Mouse (Mus musculus): ENCODE results near the gene Fmo1.

The Fmo1 gene

DNA sequence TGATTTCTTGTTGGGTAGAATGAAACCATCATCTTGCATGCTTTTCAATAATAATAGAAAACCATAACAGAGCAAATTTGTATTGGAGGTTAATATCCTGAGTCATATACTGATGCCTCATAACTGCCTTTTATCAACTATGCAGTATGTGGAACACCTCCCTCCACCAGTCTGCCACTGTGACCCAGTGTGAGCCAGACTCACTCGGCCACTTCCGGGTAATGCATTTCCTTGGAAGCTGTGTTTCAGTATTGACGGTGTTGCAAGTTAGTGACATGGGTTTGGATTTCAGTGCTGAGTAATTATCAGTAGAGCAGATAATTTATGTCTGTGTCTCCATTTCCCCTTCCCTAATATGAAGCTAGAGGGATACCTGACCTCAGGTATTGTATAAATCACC lies 2.8 kb downstream of the Fmo1 start:
- DNase-seq (ENCODE audit: inconsistent age in 2 of 2, low spot score in 1 of 2), result peak in 1 of 2 experiments; percentile 75

GRCm38 (mm10) chr1:162862328-162862727 lies 4.1 kb downstream of the Fmo1 start:
- DNase-seq (ENCODE audit: inconsistent age in 2 of 2, low spot score in 1 of 2), result no peak

- peak in 1 of 2 experiments; percentile 83 for DNase-seq (ENCODE audit: inconsistent age in 2 of 2, low spot score in 1 of 2)
Observed at GRCm38 (mm10) chr1:162859996-162860605, 6.3 kb downstream of the Fmo1 start.

- DNase-seq (ENCODE audit: inconsistent age in 2 of 2, low spot score in 1 of 2), result peak in 1 of 2 experiments; percentile 63
Observed at GRCm38 (mm10) chr1:162859545-162859976, 6.8 kb downstream of the Fmo1 start.

DNA sequence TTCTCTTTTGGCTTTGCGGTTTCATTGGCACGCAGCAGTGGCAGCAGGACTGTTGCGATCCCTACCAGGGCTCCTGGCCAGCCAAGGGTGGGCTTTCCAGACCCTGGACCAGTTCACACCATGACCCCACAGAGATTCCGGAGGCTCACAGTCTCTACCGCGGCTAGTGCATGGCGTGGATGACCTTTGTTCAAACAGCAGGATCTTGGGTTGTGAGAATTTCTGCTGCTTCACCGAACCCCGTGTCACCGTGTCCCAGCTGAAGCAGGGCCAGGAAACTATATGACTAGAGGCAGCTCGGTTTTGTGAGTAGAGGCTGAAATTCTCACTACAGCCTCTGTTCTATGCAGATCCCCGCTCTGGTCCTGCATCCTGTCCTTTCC lies 7.7 kb downstream of the Fmo1 start:
- DNase-seq (ENCODE audit: inconsistent age in 2 of 2, low spot score in 1 of 2), result no peak

GRCm38 (mm10) chr1:162857766-162858747 lies 8.4 kb downstream of the Fmo1 start:
- no peak for DNase-seq (ENCODE audit: inconsistent age in 2 of 2, low spot score in 1 of 2)

DNA sequence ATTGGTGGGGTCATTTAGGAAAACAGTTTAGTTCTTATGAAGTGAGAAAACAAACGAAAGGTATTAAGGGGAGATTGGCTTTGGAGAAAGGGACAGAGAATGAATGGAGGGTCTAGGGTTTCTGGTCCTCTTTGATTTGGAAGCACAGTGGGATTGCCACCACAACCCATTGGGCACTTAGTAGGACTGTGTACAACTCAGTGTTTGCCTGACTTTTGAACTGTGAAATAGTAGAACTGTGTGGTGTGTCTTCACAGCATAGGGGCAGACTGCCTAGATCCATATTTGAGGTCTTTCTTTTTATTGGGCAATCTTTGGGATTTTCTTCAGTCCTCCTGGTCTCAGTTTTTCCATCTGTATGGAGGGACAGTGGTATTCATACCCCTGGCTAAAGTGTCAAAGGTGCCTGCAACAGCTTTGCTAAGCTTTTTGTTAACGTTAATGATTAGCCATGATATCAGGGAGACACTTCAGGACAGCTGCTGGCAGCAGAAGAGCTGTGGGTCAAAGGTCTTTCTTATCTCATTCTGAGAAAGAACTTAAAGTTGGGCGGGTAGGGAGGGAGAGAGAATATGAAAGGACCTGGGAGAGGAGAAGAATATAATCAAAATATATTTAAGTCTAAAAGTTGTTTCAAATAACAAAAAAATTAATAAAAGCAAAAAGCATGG lies 12.5 kb downstream of the Fmo1 start:
- no peak for DNase-seq (ENCODE audit: inconsistent age in 2 of 2, low spot score in 1 of 2)

DNA sequence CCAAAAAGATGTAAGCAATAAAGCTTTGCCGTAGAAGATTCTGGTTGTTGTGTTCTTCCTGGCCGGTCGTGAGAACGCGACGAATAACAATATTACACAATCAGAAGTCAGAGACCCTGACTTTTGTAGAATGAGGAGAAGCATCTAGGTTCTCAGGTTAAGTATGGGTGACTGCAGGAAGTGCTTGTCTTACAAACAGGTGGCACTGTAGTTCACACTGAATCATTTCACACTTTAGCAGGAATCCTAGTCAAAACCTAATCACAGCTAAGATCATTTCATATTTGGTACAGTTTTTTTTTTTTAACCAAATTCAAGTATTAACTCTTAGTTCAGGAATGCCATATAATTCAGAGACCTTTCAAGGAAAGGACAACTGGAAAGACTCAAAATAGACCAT lies 18.9 kb downstream of the Fmo1 start:
- no peak for DNase-seq (ENCODE audit: inconsistent age in 2 of 2, low spot score in 1 of 2)

GRCm38 (mm10) chr1:162840211-162840610 lies 26.2 kb downstream of the Fmo1 start:
- peak; percentile 32 to 82 for DNase-seq (ENCODE audit: inconsistent age in 2 of 2, low spot score in 1 of 2)

DNA sequence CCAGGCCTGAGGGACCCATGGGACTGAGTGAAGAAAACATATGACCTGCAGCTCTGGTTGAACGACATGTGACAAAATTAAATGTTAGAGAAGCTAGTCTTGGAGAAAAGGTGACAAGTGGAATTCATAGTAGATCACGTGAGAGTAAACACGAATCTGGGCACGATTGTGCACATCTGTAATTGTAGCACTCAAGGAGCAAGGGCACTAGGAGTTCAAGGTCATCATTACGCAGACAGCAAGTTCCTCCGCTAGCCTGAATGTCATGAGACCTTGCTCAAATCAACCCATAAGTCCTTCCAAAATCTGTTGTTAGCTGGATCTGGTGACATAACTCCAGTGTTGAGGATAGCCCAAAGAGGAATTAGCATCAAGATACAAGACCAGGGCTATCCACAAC lies 27.4 kb downstream of the Fmo1 start:
- peak in 1 of 2 experiments; percentile 62 for DNase-seq (ENCODE audit: inconsistent age in 2 of 2, low spot score in 1 of 2)

DNA sequence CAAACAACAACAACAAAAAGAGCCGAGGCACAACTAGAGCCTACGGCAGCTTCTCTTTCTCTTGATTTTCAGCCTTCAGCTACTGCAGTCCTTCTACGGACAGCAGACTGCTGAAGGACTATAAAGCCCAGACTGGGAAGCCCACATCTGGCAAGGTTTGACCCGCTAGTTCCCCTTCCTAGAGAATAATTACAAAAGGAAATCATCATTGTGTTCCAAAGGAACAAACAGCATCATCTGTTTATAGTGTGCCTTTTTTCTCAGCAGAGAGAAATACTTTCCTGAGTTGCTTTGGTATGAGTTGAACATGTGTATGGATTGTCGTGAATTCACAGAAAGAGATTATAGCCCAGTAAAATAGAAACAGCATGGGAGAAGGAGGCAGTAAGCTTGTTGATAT lies 32.1 kb downstream of the Fmo1 start:
- DNase-seq (ENCODE audit: inconsistent age in 2 of 2, low spot score in 1 of 2), result no peak

GRCm38 (mm10) chr1:162832574-162832953 lies 33.8 kb downstream of the Fmo1 start:
- no peak for DNase-seq (ENCODE audit: inconsistent age in 2 of 2, low spot score in 1 of 2)

DNA sequence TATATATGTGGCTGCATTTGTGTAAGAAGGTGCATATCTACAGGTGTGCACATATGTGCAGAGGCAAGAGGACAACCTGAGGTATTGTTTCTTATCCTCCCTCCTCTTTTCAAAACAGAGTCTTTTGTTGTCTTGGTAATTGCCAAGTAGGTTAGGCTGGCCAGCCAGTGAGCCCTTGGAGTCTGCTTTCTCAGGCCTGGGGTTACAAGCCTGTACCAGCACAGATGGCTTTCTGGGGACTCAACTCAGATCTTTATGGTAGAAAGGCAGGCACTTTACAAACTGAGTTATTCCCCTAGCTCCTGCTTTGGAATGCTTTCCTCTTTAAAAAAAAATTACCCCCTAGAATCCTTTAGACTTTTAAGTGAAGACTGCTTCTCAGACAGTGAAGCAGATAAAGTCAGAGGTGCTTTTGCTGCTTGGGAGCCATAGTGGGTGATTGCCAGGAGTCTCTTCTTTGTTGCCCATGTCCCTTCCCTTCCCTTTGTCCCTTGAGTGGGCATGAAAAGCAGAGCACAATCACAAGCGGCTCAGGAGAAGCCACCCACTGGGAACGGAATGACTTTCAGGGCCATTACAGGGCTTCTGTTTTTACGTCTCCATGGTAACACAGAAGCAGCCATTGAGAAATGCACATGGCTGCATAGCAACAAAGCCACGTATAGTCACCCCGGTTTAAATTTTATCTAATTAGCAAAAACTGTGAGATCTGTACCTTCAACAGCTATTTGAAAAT lies 34.4 kb downstream of the Fmo1 start:
- DNase-seq (ENCODE audit: inconsistent age in 2 of 2, low spot score in 1 of 2), result no peak

- no peak for DNase-seq (ENCODE audit: inconsistent age in 2 of 2, low spot score in 1 of 2)
Observed at GRCm38 (mm10) chr1:162819280-162819679, 47.1 kb downstream of the Fmo1 start.

GRCm38 (mm10) chr1:162815381-162816127 lies 50.9 kb downstream of the Fmo1 start:
- DNase-seq (ENCODE audit: inconsistent age in 2 of 2, low spot score in 1 of 2), result peak in 1 of 2 experiments; percentile 29

DNA sequence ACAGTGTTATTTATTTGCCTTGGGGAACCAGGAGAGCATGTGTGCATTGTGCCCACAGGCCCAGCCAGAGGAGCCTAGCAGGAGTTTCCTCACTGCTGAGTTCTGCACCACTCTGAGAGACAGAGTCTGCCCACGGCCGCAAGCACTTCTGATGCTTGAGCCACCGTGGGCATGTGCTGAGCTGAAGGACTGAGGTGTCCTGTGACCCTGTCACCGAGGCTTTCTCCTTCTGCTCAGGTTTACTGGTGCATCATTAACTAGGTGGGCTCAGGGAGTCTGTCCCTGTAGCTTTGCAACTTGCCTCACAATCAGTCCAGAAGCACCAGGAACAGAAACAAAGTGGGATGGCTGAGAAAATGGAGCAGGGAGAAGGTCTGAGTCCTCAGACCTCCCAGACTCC lies 51.5 kb downstream of the Fmo1 start:
- no peak for DNase-seq (ENCODE audit: inconsistent age in 2 of 2, low spot score in 1 of 2)

DNA sequence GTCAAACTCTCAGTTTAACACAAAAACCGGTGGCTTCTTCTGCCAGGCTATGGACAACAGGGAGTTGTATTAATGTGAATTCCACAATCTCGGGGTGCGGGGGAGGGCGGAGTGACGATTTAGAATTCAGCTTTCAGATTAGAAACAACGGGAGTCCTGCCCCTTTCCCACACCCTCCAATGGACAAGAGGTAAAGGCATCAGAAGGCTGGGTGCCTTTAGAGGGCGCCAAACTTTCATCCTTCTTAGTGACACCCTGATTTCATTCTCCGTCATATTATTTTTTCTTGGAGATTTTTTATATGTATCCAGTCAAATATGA lies 52.6 kb downstream of the Fmo1 start, which contains the start of gene Fmo4:
Gene Fmo4 (minus strand): TSS at position 137 of the 321 bp plus-strand sequence.
- DNase-seq (ENCODE audit: inconsistent age in 2 of 2, low spot score in 1 of 2), result peak; percentile 31 to 88

DNA sequence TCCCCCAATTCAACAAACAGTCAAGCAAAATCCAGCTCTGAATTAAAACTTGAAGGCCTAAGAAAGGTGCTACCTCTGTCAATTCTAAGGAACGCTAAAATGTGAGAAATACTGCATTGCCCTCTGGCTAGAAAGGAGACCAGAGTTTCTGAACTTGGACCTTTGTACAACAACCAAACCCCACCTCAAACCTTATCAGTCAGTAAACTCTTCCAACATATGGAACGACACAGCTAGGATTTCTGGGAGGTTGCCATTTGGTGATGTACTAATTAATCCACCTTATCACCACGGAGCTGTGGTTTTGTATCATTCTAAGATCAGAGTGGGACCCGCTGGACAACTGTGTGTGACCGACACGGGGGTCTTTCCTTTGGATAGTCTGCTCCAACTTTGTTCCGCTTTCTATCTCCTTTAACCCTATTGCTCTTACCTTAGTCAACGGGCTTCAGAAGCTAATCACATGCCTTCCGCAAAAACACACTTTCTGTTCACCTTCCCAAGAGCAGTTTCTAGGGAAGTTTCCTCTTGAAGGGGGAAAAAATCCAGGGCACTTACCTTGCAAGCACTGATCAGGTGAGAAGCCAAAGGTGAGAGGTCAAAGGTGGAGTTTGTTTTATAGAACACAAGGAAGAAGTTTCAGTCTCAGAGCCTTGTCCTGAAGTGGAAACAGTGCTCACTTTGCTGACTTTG lies 53.1 kb downstream of the Fmo1 start:
- DNase-seq (ENCODE audit: inconsistent age in 2 of 2, low spot score in 1 of 2), result no peak

GRCm38 (mm10) chr1:162808541-162808940 lies 57.9 kb downstream of the Fmo1 start:
- DNase-seq (ENCODE audit: inconsistent age in 2 of 2, low spot score in 1 of 2), result no peak

DNA sequence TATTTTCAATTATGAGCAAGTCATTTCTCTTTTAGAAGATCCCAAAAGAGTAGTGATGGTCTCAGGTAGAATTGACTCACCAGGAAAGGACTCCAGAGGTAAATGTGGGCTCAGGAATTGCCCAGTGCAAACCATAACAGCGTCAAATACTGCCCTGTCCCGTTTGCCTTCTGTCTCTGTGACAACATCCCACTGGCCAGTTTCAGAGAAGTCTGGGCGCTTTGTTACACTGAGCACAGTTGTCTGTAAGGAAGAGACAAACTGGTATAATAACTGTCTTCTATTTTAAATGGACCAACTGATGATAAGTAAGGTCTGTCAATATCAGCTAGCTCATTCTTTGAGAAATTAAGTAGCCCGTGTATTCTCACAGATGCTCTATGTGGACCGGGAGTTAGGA lies 59.0 kb downstream of the Fmo1 start:
- DNase-seq (ENCODE audit: inconsistent age in 2 of 2, low spot score in 1 of 2), result no peak
